Mouse (Mus musculus): ENCODE results near the gene Spef2. TPM values are rescaled to one million over a fixed set of nuclear protein-coding genes. Genes with fewer than 3 reads are reported as not detected.
"Not testable (repeated sequence)": the region's sequence is repeated elsewhere in the genome, so short reads cannot be mapped to it uniquely, and the experiment has no call there.

Gene Spef2
- polyA plus RNA-seq, 1 experiment from 2014 or later = 0.75 TPM

- no peak overlapping the region for H3K4me3 ChIP-seq (replicated peaks; ENCODE audit: low read length)
- no peaks in the 10 kb centered on the region for H3K36me3 ChIP-seq (ENCODE audit: control insufficient read depth, insufficient read depth)
- H3K9ac ChIP-seq (replicated peaks; ENCODE audit: low read depth, low read length) = no peak overlapping the region
- H3K9me3 ChIP-seq (ENCODE audit: control insufficient read depth, low read length) = no peaks in the 10 kb centered on the region
- H3K4me1 ChIP-seq (replicated peaks; ENCODE audit: control insufficient read depth, insufficient read depth, low read length) = no peaks in the 10 kb centered on the region
- ATAC-seq = no peak
- no peak overlapping the region for H3K4me2 ChIP-seq (ENCODE audit: low read length)
- no peak overlapping the region for H3K27ac ChIP-seq (ENCODE audit: low read length)
- H3K27me3 ChIP-seq (replicated peaks; ENCODE audit: control insufficient read depth, insufficient read depth, low read length) = no peaks in the 10 kb centered on the region
- WGBS = 85% methylated on average over 4 of the region's 4 CpGs
Observed at GRCm38 (mm10) chr15:9683485-9683884, 65.2 kb downstream of the Spef2 start.

- Histone ChIP-seq H3K9ac (replicated peaks; ENCODE audit: low read depth, low read length) (no peak overlapping the region), H3K27me3 (replicated peaks; ENCODE audit: control insufficient read depth, insufficient read depth, low read length) (no peaks in the 10 kb centered on the region), H3K4me2 (ENCODE audit: low read length) (no peak overlapping the region), H3K4me1 (replicated peaks; ENCODE audit: control insufficient read depth, insufficient read depth, low read length) (no peaks in the 10 kb centered on the region), H3K36me3 (ENCODE audit: control insufficient read depth, insufficient read depth) (no peaks in the 10 kb centered on the region), H3K9me3 (ENCODE audit: control insufficient read depth, low read length) (no peaks in the 10 kb centered on the region), H3K27ac (ENCODE audit: low read length) (no peak overlapping the region), H3K4me3 (replicated peaks; ENCODE audit: low read length) (no peak overlapping the region)
- no peak for ATAC-seq
- 73% methylated on average over 9 of the region's 9 CpGs for WGBS
Observed at GRCm38 (mm10) chr15:9677343-9678036, 71.2 kb downstream of the Spef2 start.

- no peaks in the 10 kb centered on the region for H3K36me3 ChIP-seq (ENCODE audit: control insufficient read depth, insufficient read depth)
- H3K27me3 ChIP-seq (replicated peaks; ENCODE audit: control insufficient read depth, insufficient read depth, low read length) = no peaks in the 10 kb centered on the region
- H3K9me3 ChIP-seq (ENCODE audit: control insufficient read depth, low read length) = no peaks in the 10 kb centered on the region
- H3K27ac ChIP-seq (ENCODE audit: low read length) = no peak overlapping the region
- H3K9ac ChIP-seq (replicated peaks; ENCODE audit: low read depth, low read length) = no peak overlapping the region
- 89% methylated on average over 4 of the region's 4 CpGs for WGBS
- no peak overlapping the region for H3K4me3 ChIP-seq (replicated peaks; ENCODE audit: low read length)
- H3K4me1 ChIP-seq (replicated peaks; ENCODE audit: control insufficient read depth, insufficient read depth, low read length) = no peaks in the 10 kb centered on the region
- no peak for ATAC-seq
- no peak overlapping the region for H3K4me2 ChIP-seq (ENCODE audit: low read length)
Observed at GRCm38 (mm10) chr15:9668575-9668974, 80.1 kb downstream of the Spef2 start.

GRCm38 (mm10) chr15:9664948-9665347 is 83.7 kb downstream of the Spef2 start:
- H3K36me3 ChIP-seq (ENCODE audit: control insufficient read depth, insufficient read depth); H3K9me3 ChIP-seq (ENCODE audit: control insufficient read depth, low read length); H3K27ac ChIP-seq (ENCODE audit: low read length); H3K4me3 ChIP-seq (replicated peaks; ENCODE audit: low read length); ATAC-seq; H3K9ac ChIP-seq (replicated peaks; ENCODE audit: low read depth, low read length); H3K27me3 ChIP-seq (replicated peaks; ENCODE audit: control insufficient read depth, insufficient read depth, low read length); H3K4me2 ChIP-seq (ENCODE audit: low read length); H3K4me1 ChIP-seq (replicated peaks; ENCODE audit: control insufficient read depth, insufficient read depth, low read length): not testable (repeated sequence)
- 94% methylated on average over 2 of the region's 2 CpGs for WGBS

- 79% methylated on average over 1 of the region's 1 CpGs for WGBS
- Histone ChIP-seq H3K27ac (ENCODE audit: low read length) (no peak overlapping the region), H3K4me1 (replicated peaks; ENCODE audit: control insufficient read depth, insufficient read depth, low read length) (no peaks in the 10 kb centered on the region), H3K9ac (replicated peaks; ENCODE audit: low read depth, low read length) (no peak overlapping the region), H3K27me3 (replicated peaks; ENCODE audit: control insufficient read depth, insufficient read depth, low read length) (no peaks in the 10 kb centered on the region), H3K4me2 (ENCODE audit: low read length) (no peak overlapping the region), H3K9me3 (ENCODE audit: control insufficient read depth, low read length) (no peaks in the 10 kb centered on the region), H3K36me3 (ENCODE audit: control insufficient read depth, insufficient read depth) (no peaks in the 10 kb centered on the region), H3K4me3 (replicated peaks; ENCODE audit: low read length) (no peak overlapping the region)
- ATAC-seq = no peak
Observed at GRCm38 (mm10) chr15:9661215-9661614, 87.5 kb downstream of the Spef2 start.

GRCm38 (mm10) chr15:9634471-9634870 is 114.2 kb downstream of the Spef2 start:
- no peak overlapping the region for H3K4me3 ChIP-seq (replicated peaks; ENCODE audit: low read length)
- no peaks in the 10 kb centered on the region for H3K36me3 ChIP-seq (ENCODE audit: control insufficient read depth, insufficient read depth)
- WGBS = 87% methylated on average over 12 of the region's 12 CpGs
- H3K27ac ChIP-seq (ENCODE audit: low read length) = no peak overlapping the region
- no peaks in the 10 kb centered on the region for H3K4me1 ChIP-seq (replicated peaks; ENCODE audit: control insufficient read depth, insufficient read depth, low read length)
- H3K9ac ChIP-seq (replicated peaks; ENCODE audit: low read depth, low read length) = no peak overlapping the region
- H3K27me3 ChIP-seq (replicated peaks; ENCODE audit: control insufficient read depth, insufficient read depth, low read length) = no peaks in the 10 kb centered on the region
- no peak for ATAC-seq
- no peaks in the 10 kb centered on the region for H3K9me3 ChIP-seq (ENCODE audit: control insufficient read depth, low read length)
- no peak overlapping the region for H3K4me2 ChIP-seq (ENCODE audit: low read length)

GRCm38 (mm10) chr15:9631657-9632056 is 117.0 kb downstream of the Spef2 start:
- no peak for ATAC-seq

GRCm38 (mm10) chr15:9629660-9630059 is 119.0 kb downstream of the Spef2 start:
- H3K4me3 ChIP-seq (replicated peaks; ENCODE audit: low read length) = no peak overlapping the region
- ATAC-seq = no peak
- H3K4me2 ChIP-seq (ENCODE audit: low read length) = no peak overlapping the region
- no peak overlapping the region for H3K27ac ChIP-seq (ENCODE audit: low read length)
- H3K27me3 ChIP-seq (replicated peaks; ENCODE audit: control insufficient read depth, insufficient read depth, low read length) = no peaks in the 10 kb centered on the region
- H3K9ac ChIP-seq (replicated peaks; ENCODE audit: low read depth, low read length) = no peak overlapping the region
- no peaks in the 10 kb centered on the region for H3K36me3 ChIP-seq (ENCODE audit: control insufficient read depth, insufficient read depth)
- 94% methylated on average over 1 of the region's 1 CpGs for WGBS
- H3K4me1 ChIP-seq (replicated peaks; ENCODE audit: control insufficient read depth, insufficient read depth, low read length) = no peaks in the 10 kb centered on the region
- H3K9me3 ChIP-seq (ENCODE audit: control insufficient read depth, low read length) = no peaks in the 10 kb centered on the region

More at GRCm38 (mm10) chr15:9631657-9632056, 117.0 kb downstream of the Spef2 start:
- H3K27me3 ChIP-seq (replicated peaks; ENCODE audit: control insufficient read depth, insufficient read depth, low read length) = no peaks in the 10 kb centered on the region
- no peak overlapping the region for H3K4me2 ChIP-seq (ENCODE audit: low read length)
- no peak overlapping the region for H3K4me3 ChIP-seq (replicated peaks; ENCODE audit: low read length)
- no peaks in the 10 kb centered on the region for H3K9me3 ChIP-seq (ENCODE audit: control insufficient read depth, low read length)
- 96% methylated on average over 6 of the region's 6 CpGs for WGBS
- H3K9ac ChIP-seq (replicated peaks; ENCODE audit: low read depth, low read length) = no peak overlapping the region
- no peaks in the 10 kb centered on the region for H3K36me3 ChIP-seq (ENCODE audit: control insufficient read depth, insufficient read depth)
- H3K4me1 ChIP-seq (replicated peaks; ENCODE audit: control insufficient read depth, insufficient read depth, low read length) = no peaks in the 10 kb centered on the region
- H3K27ac ChIP-seq (ENCODE audit: low read length) = no peak overlapping the region

GRCm38 (mm10) chr15:9624619-9625018 is 124.0 kb downstream of the Spef2 start:
- WGBS = 66% methylated on average over 2 of the region's 2 CpGs
- H3K4me1 ChIP-seq (replicated peaks; ENCODE audit: control insufficient read depth, insufficient read depth, low read length) = no peaks in the 10 kb centered on the region
- H3K27me3 ChIP-seq (replicated peaks; ENCODE audit: control insufficient read depth, insufficient read depth, low read length) = no peaks in the 10 kb centered on the region
- ATAC-seq = no peak
- H3K36me3 ChIP-seq (ENCODE audit: control insufficient read depth, insufficient read depth) = no peaks in the 10 kb centered on the region
- H3K4me2 ChIP-seq (ENCODE audit: low read length) = no peak overlapping the region
- H3K9me3 ChIP-seq (ENCODE audit: control insufficient read depth, low read length) = no peaks in the 10 kb centered on the region
- no peak overlapping the region for H3K9ac ChIP-seq (replicated peaks; ENCODE audit: low read depth, low read length)
- no peak overlapping the region for H3K27ac ChIP-seq (ENCODE audit: low read length)
- no peak overlapping the region for H3K4me3 ChIP-seq (replicated peaks; ENCODE audit: low read length)

GRCm38 (mm10) chr15:9608177-9608576 is 140.5 kb downstream of the Spef2 start:
- WGBS = 79% methylated on average over 4 of the region's 4 CpGs
- H3K36me3 ChIP-seq (ENCODE audit: control insufficient read depth, insufficient read depth) = no peaks in the 10 kb centered on the region
- no peak overlapping the region for H3K4me2 ChIP-seq (ENCODE audit: low read length)
- no peak for ATAC-seq
- H3K4me3 ChIP-seq (replicated peaks; ENCODE audit: low read length) = no peak overlapping the region
- H3K9me3 ChIP-seq (ENCODE audit: control insufficient read depth, low read length) = no peaks in the 10 kb centered on the region
- no peaks in the 10 kb centered on the region for H3K4me1 ChIP-seq (replicated peaks; ENCODE audit: control insufficient read depth, insufficient read depth, low read length)
- H3K27me3 ChIP-seq (replicated peaks; ENCODE audit: control insufficient read depth, insufficient read depth, low read length) = no peaks in the 10 kb centered on the region
- no peak overlapping the region for H3K27ac ChIP-seq (ENCODE audit: low read length)
- H3K9ac ChIP-seq (replicated peaks; ENCODE audit: low read depth, low read length) = no peak overlapping the region
